Mouse (Mus musculus): ENCODE measurements around the gene Gm38119. TPM values are rescaled to one million over a fixed set of nuclear protein-coding genes. Genes with fewer than 3 reads are reported as not detected.

Gm38119 gene
- polyA plus RNA-seq (2012; rRNA removed) = not detected in 2 replicates

GRCm38 (mm10) chr3:92738996-92739395 lies at the start of gene Gm38119:
Gene Gm38119 (minus strand): TSS chr3:92739096.

GRCm38 (mm10) chr3:92778799-92779198 lies 39.9 kb upstream of the Gm38119 start, which contains the start of gene Lce1i:
Gene Lce1i (minus strand): TSS chr3:92778899.

GRCm38 (mm10) chr3:92764965-92765364 lies 26.1 kb upstream of the Gm38119 start, which contains the start of gene Lce1h:
Gene Lce1h (minus strand): TSS chr3:92765065.

GRCm38 (mm10) chr3:92752238-92752637 lies 13.3 kb upstream of the Gm38119 start, which contains the start of gene Lce1g:
Gene Lce1g (minus strand): TSS chr3:92752338.

GRCm38 (mm10) chr3:92720250-92720649 lies 18.6 kb downstream of the Gm38119 start, which contains the start of gene Lce1f:
Gene Lce1f (minus strand): TSS chr3:92720350.

GRCm38 (mm10) chr3:92708974-92709373 lies 29.9 kb downstream of the Gm38119 start, which contains the start of gene Lce1e:
Gene Lce1e (minus strand): TSS chr3:92709074.

Other genes starting within 250 kb of the Gm38119 start
- gene Sprr4, start 238.6 kb downstream of the Gm38119 start, polyA plus RNA-seq (2012; rRNA removed) = not detected in 2 replicates
- not detected in 2 replicates for gene 2310046K23Rik, start 204.6 kb downstream of the Gm38119 start, polyA plus RNA-seq (2012; rRNA removed)
- gene Ivl, start 165.4 kb downstream of the Gm38119 start, polyA plus RNA-seq (2012; rRNA removed) = not detected in 2 replicates
- not detected in 2 replicates for gene Smcp, start 150.1 kb downstream of the Gm38119 start, polyA plus RNA-seq (2012; rRNA removed)
- not detected in 2 replicates for gene 2210017I01Rik, start 131.6 kb downstream of the Gm38119 start, polyA plus RNA-seq (2012; rRNA removed)
- gene Lce6a, start 117.4 kb downstream of the Gm38119 start, polyA plus RNA-seq (2012; rRNA removed) = not detected in 2 replicates
- not detected in 2 replicates for gene Lce1a1, start 90.8 kb downstream of the Gm38119 start, polyA plus RNA-seq (2012; rRNA removed)
- gene Lce1b, start 82.2 kb downstream of the Gm38119 start, polyA plus RNA-seq (2012; rRNA removed) = not detected in 2 replicates
- not detected in 2 replicates for gene Lce1a2, start 68.8 kb downstream of the Gm38119 start, polyA plus RNA-seq (2012; rRNA removed)
- not detected in 2 replicates for gene Lce1c, start 59.8 kb downstream of the Gm38119 start, polyA plus RNA-seq (2012; rRNA removed)
- not detected in 2 replicates for gene Lce1d, start 51.9 kb downstream of the Gm38119 start, polyA plus RNA-seq (2012; rRNA removed)
- gene Lce1e, start 30.0 kb downstream of the Gm38119 start, polyA plus RNA-seq (2012; rRNA removed) = not detected in 2 replicates
- not detected in 2 replicates for gene Lce1f, start 18.7 kb downstream of the Gm38119 start, polyA plus RNA-seq (2012; rRNA removed)
- not detected in 2 replicates for gene Lce1g, start 13.2 kb upstream of the Gm38119 start, polyA plus RNA-seq (2012; rRNA removed)
- gene Lce1h, start 26.0 kb upstream of the Gm38119 start, polyA plus RNA-seq (2012; rRNA removed) = not detected in 2 replicates
- not detected in 2 replicates for gene Lce1i, start 39.8 kb upstream of the Gm38119 start, polyA plus RNA-seq (2012; rRNA removed)
- gene Lce1j, start 51.4 kb upstream of the Gm38119 start, polyA plus RNA-seq (2012; rRNA removed) = not detected in 2 replicates
- not detected in 2 replicates for gene Lce1k, start 68.8 kb upstream of the Gm38119 start, polyA plus RNA-seq (2012; rRNA removed)
- not detected in 2 replicates for gene Kprp, start 88.2 kb upstream of the Gm38119 start, polyA plus RNA-seq (2012; rRNA removed)
- not detected in 2 replicates for gene Lce1l, start 112.2 kb upstream of the Gm38119 start, polyA plus RNA-seq (2012; rRNA removed)
- not detected in 2 replicates for gene 2310050C09Rik, start 131.1 kb upstream of the Gm38119 start, polyA plus RNA-seq (2012; rRNA removed)
- not detected in 2 replicates for gene Lce3a, start 187.1 kb upstream of the Gm38119 start, polyA plus RNA-seq (2012; rRNA removed)
- gene Lce3b, start 193.9 kb upstream of the Gm38119 start, polyA plus RNA-seq (2012; rRNA removed) = not detected in 2 replicates
- gene Lce3c, start 205.4 kb upstream of the Gm38119 start, polyA plus RNA-seq (2012; rRNA removed) = not detected in 2 replicates
- gene Lce3d, start 218.3 kb upstream of the Gm38119 start, polyA plus RNA-seq (2012; rRNA removed) = not detected in 2 replicates
- gene Lce3e, start 228.0 kb upstream of the Gm38119 start, polyA plus RNA-seq (2012; rRNA removed) = not detected in 2 replicates